Mouse (Mus musculus) skeletal muscle tissue, adult 2 months (tissue): ENCODE results near the gene Pla2g16.

Source experiments
- DNase-seq: peaks from one replicate; pipeline ENCODE4 v3.0.0-alpha.2; 2012; ENCODE audit warnings: low read depth, low spot score

Gene Pla2g16

GRCm38 (mm10) chr19:7564457-7564856, 7.2 kb downstream of the Pla2g16 start:
- DNase-seq: no peak

- DNase-seq: no peak
Measured at GRCm38 (mm10) chr19:7566826-7567225, 9.6 kb downstream of the Pla2g16 start.

- DNase-seq: no peak
Measured at GRCm38 (mm10) chr19:7568364-7568763, 11.1 kb downstream of the Pla2g16 start.

GRCm38 (mm10) chr19:7569650-7570049, 12.4 kb downstream of the Pla2g16 start:
- no peak for DNase-seq

- no peak for DNase-seq
Measured at GRCm38 (mm10) chr19:7576180-7576579, 18.9 kb downstream of the Pla2g16 start.

- no peak for DNase-seq
Measured at GRCm38 (mm10) chr19:7577710-7578109, 20.5 kb downstream of the Pla2g16 start.

- no peak for DNase-seq
Measured at GRCm38 (mm10) chr19:7581042-7581441, 23.8 kb downstream of the Pla2g16 start.

GRCm38 (mm10) chr19:7583101-7583500, 25.8 kb downstream of the Pla2g16 start:
- DNase-seq: no peak

- no peak for DNase-seq
Measured at GRCm38 (mm10) chr19:7583599-7583998, 26.3 kb downstream of the Pla2g16 start.

- DNase-seq: peak; percentile 52
Measured at GRCm38 (mm10) chr19:7585279-7585678, 28.0 kb downstream of the Pla2g16 start.

- DNase-seq: no peak
Measured at GRCm38 (mm10) chr19:7585764-7586163, 28.5 kb downstream of the Pla2g16 start.

- DNase-seq: no peak
Measured at GRCm38 (mm10) chr19:7590795-7591194, 33.5 kb downstream of the Pla2g16 start.

- peak; percentile 88 for DNase-seq
Measured at GRCm38 (mm10) chr19:7592018-7592417, 34.8 kb downstream of the Pla2g16 start.

GRCm38 (mm10) chr19:7595534-7595933, 38.3 kb downstream of the Pla2g16 start:
- DNase-seq: peak; percentile 38

- DNase-seq: no peak
Measured at GRCm38 (mm10) chr19:7598481-7598880, 41.2 kb downstream of the Pla2g16 start.

- no peak for DNase-seq
Measured at GRCm38 (mm10) chr19:7601551-7601950, 44.3 kb downstream of the Pla2g16 start.

- no peak for DNase-seq
Measured at GRCm38 (mm10) chr19:7604107-7604506, 46.8 kb downstream of the Pla2g16 start.

GRCm38 (mm10) chr19:7605013-7605412, 47.8 kb downstream of the Pla2g16 start:
- no peak for DNase-seq

- no peak for DNase-seq
Measured at GRCm38 (mm10) chr19:7605930-7606783, 48.9 kb downstream of the Pla2g16 start.

GRCm38 (mm10) chr19:7606801-7607689, 49.8 kb downstream of the Pla2g16 start, which contains the start of gene Lgals12:
Gene Lgals12, minus strand, starts transcription at chr19:7607193.
- DNase-seq: no peak

- no peak for DNase-seq
Measured at GRCm38 (mm10) chr19:7607690-7608201, 50.5 kb downstream of the Pla2g16 start.
